Mouse (Mus musculus): ENCODE results near the gene Wnt16.

DNA sequence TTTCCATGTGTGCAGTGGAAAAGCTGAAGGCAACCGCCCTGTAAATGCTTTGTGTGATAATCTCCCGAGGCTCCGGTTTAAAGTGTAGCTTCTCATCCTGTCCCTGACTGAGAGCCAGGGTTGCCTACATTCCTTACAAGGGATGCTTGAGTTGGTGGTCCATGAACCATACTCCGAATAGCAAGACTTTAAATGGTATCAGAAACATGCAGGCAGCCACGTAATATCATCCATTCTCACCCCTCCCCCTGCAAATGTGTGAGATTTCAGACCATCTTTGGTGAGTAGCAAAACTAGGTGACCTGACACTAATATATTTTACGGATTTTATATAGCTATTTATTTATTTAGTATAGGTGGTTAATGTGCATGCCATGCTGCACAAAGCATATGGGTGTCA lies 9.0 kb downstream of the Wnt16 start:
- no peak for TF ChIP-seq CTCF (IDR thresholded peaks at IDR 0.05; ENCODE audit: low read depth, low read length)
- no peak for TF ChIP-seq POLR2A (IDR thresholded peaks at IDR 0.05; ENCODE audit: extremely low read depth, insufficient read depth, low read length)

All from liver, adult 2 months (tissue).